Mouse (Mus musculus) embryonic facial prominence, embryonic 10.5 days (tissue): Measurements from ENCODE around the gene Colgalt2. TPM values are rescaled to one million over a fixed set of nuclear protein-coding genes. Genes with fewer than 3 reads are reported as not detected.

Experiments used
- DNase-seq: peaks from one replicate; pipeline ENCODE4 v3.0.0-alpha.2; 2017; ENCODE audit warnings: low spot score
- H3K27ac ChIP-seq: fragments of 300-500 bp; sonication (generic); replicated peaks from 2 replicates; pipeline ENCODE4 v1.5.1; 2016; ENCODE audit warnings: mild to moderate bottlenecking
- H3K27me3 ChIP-seq: fragments of 300-500 bp; sonication (generic); replicated peaks from 2 replicates; pipeline ENCODE4 v1.6.1; 2016; ENCODE audit warnings: low read depth, mild to moderate bottlenecking; ENCODE audit not compliant: poor library complexity, severe bottlenecking
- H3K36me3 ChIP-seq: fragments of 300-500 bp; sonication (generic); replicated peaks from 2 replicates; pipeline ENCODE4 v1.6.1; 2016; ENCODE audit warnings: mild to moderate bottlenecking, moderate library complexity
- H3K4me1 ChIP-seq: fragments of 300-500 bp; sonication (generic); 2 replicates; pipeline ENCODE4 v1.6.1; 2016
- H3K4me3 ChIP-seq: fragments of 300-500 bp; sonication (generic); 2 replicates; pipeline ENCODE4 v1.5.1; 2016; ENCODE audit warnings: mild to moderate bottlenecking, moderate library complexity
- H3K9me3 ChIP-seq: fragments of 300-500 bp; sonication (generic); 2 replicates; pipeline ENCODE4 v1.6.1; 2016; ENCODE audit warnings: mild to moderate bottlenecking
- WGBS: fragments of 180-500 bp; shearing (Covaris S2); methylation state at CpG from one replicate; pipeline ENCODE4 v1.1.7; 2016; 5-methylcytosine and 5-hydroxymethylcytosine counted together
- polyA plus RNA-seq: library from polyadenylated mRNA; unstranded; fragments of >200 nt; fragmentation: Nextera tagmentation; extraction: Ambion mirVana; gene quantifications from 2 replicates; pipeline ENCODE4 v1.2.1, GENCODE M21; 2016

Gene Colgalt2
- polyA plus RNA-seq, 1 experiment from 2014 or later, result 1.5 TPM

GRCm38 (mm10) chr1:152508481-152509220 is 109.0 kb downstream of the Colgalt2 start:
- 93% methylated on average over 11 of the region's 11 CpGs for WGBS
- no peaks in the 10 kb centered on the region for H3K36me3 ChIP-seq

GRCm38 (mm10) chr1:152511237-152511636 is 111.6 kb downstream of the Colgalt2 start:
- Histone ChIP-seq H3K4me1 (peaks cover 5% of the 10 kb centered on the region; the same call in 1 of the 2 replicates), H3K9me3 (no peaks in the 10 kb centered on the region), H3K27ac (no peak overlapping the region), H3K27me3 (no peaks in the 10 kb centered on the region), H3K36me3 (peaks cover under 1% of the 10 kb centered on the region; the same call in 1 of the 2 replicates), H3K4me3 (no peak overlapping the region)
- 68% methylated on average over 4 of the region's 4 CpGs for WGBS
- DNase-seq, result no peak

More at GRCm38 (mm10) chr1:152508481-152509220, 109.0 kb downstream of the Colgalt2 start:
- Histone ChIP-seq H3K4me3 (no peak overlapping the region), H3K27me3 (no peaks in the 10 kb centered on the region), H3K9me3 (no peaks in the 10 kb centered on the region), H3K4me1 (no peaks in the 10 kb centered on the region), H3K27ac (no peak overlapping the region)
- DNase-seq, result no peak

GRCm38 (mm10) chr1:152514256-152514655 is 114.6 kb downstream of the Colgalt2 start:
- WGBS, result 63% methylated on average over 4 of the region's 4 CpGs
- Histone ChIP-seq H3K27me3 (no peaks in the 10 kb centered on the region), H3K27ac (no peak overlapping the region; the same call in 1 of the 2 replicates), H3K4me3 (no peak overlapping the region), H3K4me1 (peaks cover 5% of the 10 kb centered on the region; the same call in 1 of the 2 replicates), H3K9me3 (no peaks in the 10 kb centered on the region), H3K36me3 (peaks cover 21% of the 10 kb centered on the region)
- no peak for DNase-seq

- Histone ChIP-seq H3K9me3 (no peaks in the 10 kb centered on the region), H3K4me3 (no peak overlapping the region), H3K36me3 (peaks cover 49% of the 10 kb centered on the region), H3K27me3 (no peaks in the 10 kb centered on the region), H3K27ac (no peak overlapping the region), H3K4me1 (peaks cover 5% of the 10 kb centered on the region; the same call in 1 of the 2 replicates)
- DNase-seq, result no peak
- WGBS, result 92% methylated on average over 4 of the region's 4 CpGs
Measured at GRCm38 (mm10) chr1:152517057-152517570, 117.5 kb downstream of the Colgalt2 start.

- WGBS, result 93% methylated on average over 8 of the region's 8 CpGs
- Histone ChIP-seq H3K27ac (no peak overlapping the region), H3K27me3 (no peaks in the 10 kb centered on the region), H3K36me3 (peaks cover 67% of the 10 kb centered on the region), H3K9me3 (no peaks in the 10 kb centered on the region), H3K4me1 (peaks cover 5% of the 10 kb centered on the region; the same call in 1 of the 2 replicates), H3K4me3 (no peak overlapping the region)
- DNase-seq, result no peak
Measured at GRCm38 (mm10) chr1:152518971-152519370, 119.3 kb downstream of the Colgalt2 start.

GRCm38 (mm10) chr1:152520798-152521575 is 121.4 kb downstream of the Colgalt2 start:
- no peaks in the 10 kb centered on the region for H3K27me3 ChIP-seq
- H3K4me3 ChIP-seq, result no peak overlapping the region
- WGBS, result 73% methylated on average over 16 of the region's 16 CpGs
- H3K36me3 ChIP-seq, result peaks cover 83% of the 10 kb centered on the region
- no peak overlapping the region for H3K27ac ChIP-seq
- H3K9me3 ChIP-seq, result no peaks in the 10 kb centered on the region
- no peaks in the 10 kb centered on the region for H3K4me1 ChIP-seq
- DNase-seq, result peak; percentile 77

GRCm38 (mm10) chr1:152522226-152522625 is 122.6 kb downstream of the Colgalt2 start:
- 94% methylated on average over 3 of the region's 3 CpGs for WGBS
- no peak for DNase-seq
- no peaks in the 10 kb centered on the region for H3K27me3 ChIP-seq
- no peaks in the 10 kb centered on the region for H3K9me3 ChIP-seq
- peaks cover 90% of the 10 kb centered on the region for H3K36me3 ChIP-seq
- H3K4me3 ChIP-seq, result no peak overlapping the region
- H3K27ac ChIP-seq, result no peak overlapping the region
- no peaks in the 10 kb centered on the region for H3K4me1 ChIP-seq

- no peak overlapping the region for H3K4me3 ChIP-seq
- H3K27ac ChIP-seq, result no peak overlapping the region
- no peaks in the 10 kb centered on the region for H3K4me1 ChIP-seq
Measured at GRCm38 (mm10) chr1:152523292-152523691, 123.7 kb downstream of the Colgalt2 start.

GRCm38 (mm10) chr1:152524098-152524892 is 124.7 kb downstream of the Colgalt2 start:
- no peak for DNase-seq
- 88% methylated on average over 22 of the region's 22 CpGs for WGBS
- Histone ChIP-seq H3K36me3 (peaks cover 87% of the 10 kb centered on the region), H3K27ac (no peak overlapping the region), H3K9me3 (no peaks in the 10 kb centered on the region), H3K4me1 (no peaks in the 10 kb centered on the region), H3K27me3 (no peaks in the 10 kb centered on the region), H3K4me3 (no peak overlapping the region)

More at GRCm38 (mm10) chr1:152523292-152523691, 123.7 kb downstream of the Colgalt2 start:
- no peaks in the 10 kb centered on the region for H3K27me3 ChIP-seq
- 90% methylated on average over 11 of the region's 11 CpGs for WGBS
- no peaks in the 10 kb centered on the region for H3K9me3 ChIP-seq
- DNase-seq, result no peak
- peaks cover 92% of the 10 kb centered on the region for H3K36me3 ChIP-seq

GRCm38 (mm10) chr1:152524987-152525648 is 125.5 kb downstream of the Colgalt2 start:
- 31% methylated on average over 6 of the region's 6 CpGs for WGBS
- Histone ChIP-seq H3K9me3 (no peaks in the 10 kb centered on the region), H3K27ac (no peak overlapping the region; the same call in 1 of the 2 replicates), H3K4me1 (no peaks in the 10 kb centered on the region), H3K4me3 (no peak overlapping the region), H3K27me3 (no peaks in the 10 kb centered on the region), H3K36me3 (peaks cover 86% of the 10 kb centered on the region)
- peak; percentile 69 for DNase-seq

- Histone ChIP-seq H3K27me3 (no peaks in the 10 kb centered on the region), H3K9me3 (no peaks in the 10 kb centered on the region), H3K4me3 (no peak overlapping the region), H3K36me3 (peaks cover 86% of the 10 kb centered on the region), H3K4me1 (no peaks in the 10 kb centered on the region), H3K27ac (no peak overlapping the region)
- DNase-seq, result no peak
- WGBS, result 85% methylated on average over 9 of the region's 9 CpGs
Measured at GRCm38 (mm10) chr1:152526154-152526553, 126.5 kb downstream of the Colgalt2 start.
